Mouse (Mus musculus): ENCODE measurements at regions not wholly inside any gene's neighbourhood (a gene's known extent, or its start where the extent isn't known, plus 50 kb on each side); places are given as distances from the start of the nearest gene placed in this dataset.

DNA sequence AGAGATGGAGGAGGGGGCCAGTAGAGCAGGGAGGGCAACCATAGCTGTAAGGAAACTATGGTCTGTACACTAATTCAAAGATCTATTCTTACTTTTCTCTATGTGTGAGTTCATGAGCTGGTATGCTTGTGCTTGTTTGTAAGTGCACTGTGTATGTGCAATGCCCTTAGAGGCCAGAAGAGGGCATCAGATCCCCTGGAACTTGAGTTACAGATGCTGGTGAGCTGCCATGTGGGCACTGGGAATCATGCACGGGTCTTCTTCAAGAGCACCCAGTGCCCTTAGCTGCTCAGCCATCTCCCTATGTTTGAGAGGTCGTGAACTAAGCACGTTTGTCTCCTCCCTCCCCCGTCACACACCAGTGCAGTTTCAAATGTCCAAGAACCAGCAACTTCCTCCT lies 68.9 kb downstream of the Tbx3 start:
- no peak for DNase-seq

DNA sequence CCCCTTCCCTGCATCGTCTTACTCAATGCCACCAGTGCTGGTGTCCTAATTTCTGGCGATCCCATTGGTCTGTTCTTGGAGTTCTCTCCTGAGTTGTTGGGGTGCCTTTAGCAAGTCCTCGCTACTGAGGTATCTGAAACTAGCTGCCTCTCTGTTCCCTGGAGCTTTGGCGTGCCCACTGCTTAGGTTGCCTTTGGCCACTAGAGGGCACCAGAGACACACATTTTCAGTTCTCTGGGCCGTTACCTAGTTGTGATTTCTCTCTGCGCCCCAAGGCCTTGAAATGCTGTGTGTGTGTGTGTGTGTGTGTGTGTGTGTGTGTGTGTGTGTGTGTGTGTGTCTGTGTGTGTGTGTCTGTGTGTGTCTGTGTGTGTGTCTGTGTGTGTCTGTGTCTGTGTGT lies 70.6 kb downstream of the Tbx3 start:
- peak; percentile 53 for DNase-seq

DNA sequence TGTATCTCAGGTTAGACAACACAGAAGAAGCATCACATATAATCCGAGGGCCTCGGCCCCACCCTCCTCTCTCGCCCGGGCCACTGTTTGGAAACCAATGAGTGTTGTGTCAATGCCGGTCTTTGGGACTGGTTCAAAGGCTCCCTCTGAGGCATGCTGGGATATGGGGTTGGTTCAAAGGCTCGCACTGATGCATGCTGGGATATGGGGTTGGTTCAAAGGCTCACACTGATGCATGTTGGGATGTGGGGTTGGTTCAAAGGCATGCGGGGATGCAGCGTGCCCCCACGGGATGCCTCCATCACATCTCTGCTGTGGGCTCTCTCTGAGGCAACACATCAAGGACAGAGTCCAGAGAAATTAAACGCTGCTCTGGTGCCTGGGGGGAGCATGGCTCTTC lies 73.3 kb downstream of the Tbx3 start:
- no peak for DNase-seq

DNA sequence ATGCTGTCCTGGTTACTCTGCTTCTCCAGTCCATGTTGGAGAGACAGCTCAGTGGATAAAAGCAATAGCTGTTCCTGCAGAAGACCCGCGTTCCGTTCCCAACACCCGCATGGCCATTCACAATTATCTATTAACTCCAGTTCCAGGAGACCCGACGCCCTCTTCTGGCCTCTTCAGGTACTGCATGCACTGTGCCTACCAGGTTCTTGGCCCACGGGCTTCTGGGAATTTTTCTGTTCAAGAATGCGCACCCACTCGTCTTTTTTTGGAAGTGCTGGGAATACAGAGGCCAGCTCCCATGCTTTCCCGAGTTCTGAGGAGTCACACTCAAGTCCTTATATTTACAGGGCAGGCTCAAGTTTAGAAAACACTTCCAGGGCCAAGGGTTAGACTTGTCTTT lies 76.6 kb downstream of the Tbx3 start:
- no peak for DNase-seq

DNA sequence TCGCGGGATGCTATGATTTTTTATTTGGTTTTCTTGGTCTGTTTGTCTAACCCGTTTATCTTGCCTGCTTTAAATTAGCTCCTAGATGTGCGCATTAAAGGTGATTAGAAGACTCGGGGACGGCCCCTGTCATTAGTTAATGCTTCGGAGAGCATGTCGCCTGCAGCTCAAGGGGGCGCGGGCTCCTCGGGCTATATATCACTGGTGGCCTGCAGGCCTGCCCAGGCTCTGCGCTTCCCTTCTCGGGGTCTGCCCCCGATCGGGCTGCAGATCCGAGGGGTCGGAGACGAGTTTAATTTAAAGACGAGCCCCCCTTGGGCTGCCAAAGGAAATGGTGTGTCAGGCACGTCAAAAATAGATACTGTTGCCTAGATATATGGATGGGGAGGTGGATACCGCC lies 78.2 kb downstream of the Tbx3 start:
- no peak for DNase-seq

DNA sequence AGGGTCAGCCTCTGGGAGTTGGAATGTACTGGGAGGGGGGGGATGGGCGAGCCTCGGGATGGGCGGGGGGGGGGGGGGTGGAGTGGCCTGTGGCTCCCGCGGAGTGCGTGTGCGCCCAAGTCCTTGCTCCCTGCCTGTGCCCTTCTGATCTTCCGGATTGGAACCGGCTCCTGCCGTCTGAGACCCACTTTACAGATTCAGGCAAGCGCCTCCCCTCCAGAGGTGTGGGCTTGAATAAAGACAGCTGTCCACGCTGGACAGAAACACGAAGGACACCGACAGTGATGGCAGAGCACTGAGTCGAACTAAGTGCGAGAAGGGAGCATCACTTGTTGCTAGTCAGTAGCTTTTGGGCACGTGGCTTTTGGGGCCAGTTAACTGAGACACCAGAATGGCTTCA lies 78.7 kb downstream of the Tbx3 start:
- DNase-seq: no peak

DNA sequence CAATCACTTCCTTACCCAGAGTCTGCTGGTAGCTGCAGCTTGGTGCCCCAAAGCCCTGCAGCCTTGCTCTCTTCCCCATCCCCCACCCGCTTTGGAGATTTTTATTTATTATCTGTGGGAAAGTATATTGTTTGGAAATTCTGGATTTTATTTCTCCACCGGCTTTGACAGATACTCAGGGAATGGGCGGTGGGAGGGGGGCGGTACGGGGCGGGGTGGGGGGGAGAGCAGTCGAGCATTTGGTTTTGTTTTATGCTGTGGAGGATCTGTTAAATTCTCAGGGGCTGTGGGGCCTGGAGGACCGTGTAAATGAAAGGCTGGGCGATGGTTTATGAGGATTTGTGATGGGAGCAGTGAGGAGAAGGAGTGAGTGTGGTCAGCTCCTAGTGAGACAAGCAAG lies 76.7 kb upstream of the Tbx5 start:
- DNase-seq: no peak

DNA sequence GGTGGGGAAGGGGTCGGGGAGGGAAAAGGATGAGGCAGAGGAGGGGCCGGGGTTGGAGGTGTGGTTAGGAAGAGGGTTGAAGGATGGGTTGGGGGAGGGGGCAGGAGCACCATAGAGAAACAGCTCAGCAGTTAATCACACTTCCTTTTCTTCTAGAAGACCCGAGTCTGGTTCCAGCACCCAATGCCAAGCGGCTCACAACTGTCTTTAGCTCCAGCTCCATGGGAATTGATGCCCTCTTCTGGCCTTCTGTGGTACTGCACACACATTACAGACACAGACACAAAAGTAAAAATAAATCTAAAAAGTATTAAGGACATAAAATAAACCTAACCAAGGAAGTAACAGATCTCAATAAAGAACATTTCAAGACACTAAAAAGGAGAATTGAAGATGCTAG lies 73.6 kb upstream of the Tbx5 start:
- no peak for DNase-seq

DNA sequence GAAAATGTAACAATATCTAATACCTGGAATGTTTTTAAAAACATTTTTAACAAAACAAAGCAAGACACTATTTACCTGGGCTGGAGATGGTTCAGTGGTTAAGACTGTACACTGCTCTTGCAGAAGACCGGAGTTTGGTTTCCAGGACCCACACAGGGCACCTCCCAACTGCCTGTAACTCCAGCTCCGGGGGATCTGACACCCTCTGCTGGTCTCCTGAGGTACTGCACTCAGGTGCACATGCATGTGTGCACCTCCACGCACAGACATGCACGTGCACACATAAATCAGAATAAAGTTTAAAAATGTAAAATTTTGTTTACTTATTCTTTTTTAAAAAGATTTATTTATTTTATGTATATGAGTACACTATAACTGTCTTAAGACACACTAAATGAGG lies 70.4 kb upstream of the Tbx5 start:
- no peak for DNase-seq

DNA sequence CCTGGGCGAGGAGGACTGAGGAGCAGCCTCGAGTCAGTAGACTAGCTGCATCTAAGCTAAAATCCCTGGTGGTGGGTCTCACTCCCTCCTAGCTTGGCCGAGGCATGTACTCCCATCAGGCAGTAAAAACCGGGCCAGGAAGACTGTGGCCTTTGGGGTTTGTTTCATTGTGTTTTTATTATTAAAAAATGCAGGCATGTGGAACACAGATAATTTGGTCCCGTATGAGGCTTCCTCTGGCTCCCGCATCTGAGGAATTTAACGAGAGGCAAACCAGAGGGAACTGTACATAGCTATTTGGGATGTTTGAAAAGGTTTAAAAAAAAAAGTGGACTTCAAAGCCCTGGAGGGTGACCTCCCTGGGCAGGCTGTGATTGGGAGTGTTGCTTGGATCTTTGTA lies 69.1 kb upstream of the Tbx5 start:
- DNase-seq: no peak

DNA sequence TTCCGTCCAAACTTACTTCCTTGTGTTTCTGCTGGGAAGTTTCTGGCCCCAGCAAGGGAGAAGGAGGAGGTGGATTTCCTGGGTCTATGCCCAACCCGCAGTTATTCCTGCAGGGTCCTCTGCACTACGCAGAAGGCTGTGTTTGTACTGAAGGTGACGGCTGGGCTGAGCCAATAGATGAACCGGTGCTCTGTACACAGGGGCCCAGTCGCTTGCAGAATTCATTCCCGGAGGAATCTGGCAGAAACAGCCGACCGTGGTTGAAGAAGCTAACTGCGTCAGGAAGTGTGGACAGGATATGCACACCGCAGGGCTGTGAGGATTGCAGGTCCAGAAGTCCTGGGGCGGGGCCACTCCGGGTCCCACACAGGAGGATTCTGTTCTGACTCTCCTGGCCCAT lies 66.1 kb upstream of the Tbx5 start:
- DNase-seq: no peak

DNA sequence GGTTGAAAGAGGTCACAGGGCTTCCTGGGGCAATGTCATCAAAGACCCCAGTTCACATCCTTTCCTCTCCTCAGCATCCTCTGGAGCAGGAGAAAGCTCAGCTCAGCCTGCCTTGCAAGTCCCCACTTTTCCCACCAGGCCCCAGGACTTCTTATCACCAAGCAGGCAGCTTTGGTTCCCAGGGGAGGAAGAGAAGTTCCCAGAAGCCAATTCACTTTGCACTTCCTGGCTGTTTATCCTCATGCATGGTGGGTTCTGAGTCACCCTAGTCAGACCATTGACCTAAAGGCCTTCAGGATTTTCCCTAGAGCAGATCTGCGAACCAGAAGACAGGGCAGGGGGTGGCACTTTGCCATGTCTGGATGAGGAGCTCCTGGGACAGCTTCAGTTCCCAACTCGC lies 61.5 kb upstream of the Tbx5 start:
- DNase-seq: no peak

DNA sequence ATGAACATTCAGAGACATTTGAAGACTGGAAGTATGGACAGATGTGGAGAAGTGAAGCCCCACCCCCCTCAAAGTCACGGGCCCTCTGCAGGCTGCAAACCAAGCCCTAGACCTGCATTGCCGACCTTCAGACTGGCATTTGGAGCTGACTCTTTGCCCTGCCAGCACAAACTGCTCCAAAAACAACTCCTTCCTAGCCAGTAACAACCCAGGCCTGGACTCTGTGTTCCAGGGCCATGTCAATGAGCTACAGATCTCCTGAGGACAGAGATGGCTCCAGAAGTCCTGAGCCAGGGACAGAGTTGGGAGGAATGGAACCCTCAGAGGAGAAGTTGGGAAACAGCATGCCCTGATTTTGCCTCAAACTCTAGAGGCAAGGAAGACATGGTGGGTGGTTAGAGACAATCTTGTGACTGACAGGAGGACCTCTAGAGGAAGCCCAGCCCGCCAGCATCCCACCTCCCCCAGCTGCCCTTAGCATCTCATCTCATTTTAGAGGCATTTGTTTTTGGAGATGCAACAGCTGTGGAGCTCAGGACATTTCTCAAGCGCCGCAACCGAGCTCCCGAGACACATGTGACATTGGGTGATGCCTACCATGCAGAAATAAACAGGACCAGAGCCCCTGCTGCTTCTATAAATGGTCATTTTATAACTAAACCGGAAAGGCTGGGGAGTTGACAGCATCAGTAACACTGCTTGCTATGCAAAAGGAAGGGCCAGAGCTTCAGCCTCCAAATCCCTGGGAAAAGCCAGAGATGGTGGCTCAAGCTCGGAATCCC lies 56.2 kb upstream of the Tbx5 start:
- no peak for DNase-seq

DNA sequence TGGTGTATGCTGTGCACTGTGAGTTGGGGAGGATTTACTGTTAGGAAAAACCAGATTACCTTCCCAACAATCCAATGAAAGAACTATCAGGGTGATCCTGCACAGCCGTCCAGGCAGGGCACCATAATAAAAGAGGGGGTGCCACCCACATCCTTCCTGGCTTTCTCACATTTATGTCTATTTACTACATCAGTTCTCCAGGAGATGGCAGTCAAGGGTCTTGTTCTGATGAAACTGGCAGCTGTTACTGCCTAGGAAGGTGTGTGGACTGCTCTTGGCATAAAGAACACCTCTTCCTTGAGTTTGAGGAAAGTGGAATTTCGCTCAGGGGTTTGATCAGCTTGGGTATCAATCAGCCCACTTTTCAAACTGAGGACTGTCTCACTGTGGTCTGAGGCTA lies 54.6 kb upstream of the Tbx5 start:
- DNase-seq: no peak

DNA sequence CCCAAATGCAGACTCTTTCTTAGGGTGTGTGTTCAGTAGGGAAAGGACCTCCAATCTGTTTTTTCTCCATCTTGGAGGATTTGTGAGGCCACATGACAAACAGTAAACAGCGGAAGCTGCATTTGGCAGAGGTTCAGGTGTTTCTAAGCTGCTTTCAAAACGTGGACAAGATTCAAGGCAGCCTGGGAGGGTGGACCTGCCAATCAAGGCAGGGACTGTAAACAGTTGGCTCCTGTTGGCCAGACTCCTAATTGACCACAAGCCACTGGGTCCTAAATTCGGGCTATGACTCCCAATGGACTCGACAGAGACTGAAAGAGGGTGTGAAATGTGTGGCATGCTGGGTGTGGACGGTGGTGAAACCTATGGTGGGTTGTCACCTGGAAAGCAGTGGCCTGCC lies 51.1 kb upstream of the Tbx5 start:
- no peak for DNase-seq
